Mouse (Mus musculus) frontal cortex, postnatal 10 days (tissue): ENCODE results near the gene Galnt14.

Source experiments
- DNase-seq, 2 experiments: peaks; one replicate each; pipeline ENCODE4 v3.0.0; 2022; ENCODE audit warnings: low spot score in 2 of 2, mixed read lengths in 1 of 2

Gene Galnt14

GRCm38 (mm10) chr17:73668996-73669395 is 41.3 kb downstream of the Galnt14 start:
- DNase-seq: no peak

GRCm38 (mm10) chr17:73663237-73663636 is 47.0 kb downstream of the Galnt14 start:
- DNase-seq: no peak

GRCm38 (mm10) chr17:73658731-73659445 is 51.4 kb downstream of the Galnt14 start:
- DNase-seq: no peak

- DNase-seq: no peak
These were observed 53.9 kb downstream of the Galnt14 start for GRCm38 (mm10) chr17:73656373-73656772.

- DNase-seq: no peak
These were observed 56.0 kb downstream of the Galnt14 start for GRCm38 (mm10) chr17:73654261-73654660.

GRCm38 (mm10) chr17:73649371-73649770 is 60.9 kb downstream of the Galnt14 start:
- no peak for DNase-seq

GRCm38 (mm10) chr17:73641676-73642075 is 68.6 kb downstream of the Galnt14 start:
- DNase-seq: no peak

- DNase-seq: no peak
These were observed 70.2 kb downstream of the Galnt14 start for GRCm38 (mm10) chr17:73640117-73640480.

- no peak for DNase-seq
These were observed 70.7 kb downstream of the Galnt14 start for GRCm38 (mm10) chr17:73639401-73640116.

GRCm38 (mm10) chr17:73636988-73637387 is 73.3 kb downstream of the Galnt14 start:
- no peak for DNase-seq

- no peak for DNase-seq
These were observed 75.4 kb downstream of the Galnt14 start for GRCm38 (mm10) chr17:73634896-73635295.

GRCm38 (mm10) chr17:73633991-73634710 is 76.1 kb downstream of the Galnt14 start:
- DNase-seq: no peak

- DNase-seq: no peak
These were observed 81.9 kb downstream of the Galnt14 start for GRCm38 (mm10) chr17:73628263-73628914.

- no peak for DNase-seq
These were observed 83.3 kb downstream of the Galnt14 start for GRCm38 (mm10) chr17:73626912-73627311.

- DNase-seq: no peak
These were observed 90.2 kb downstream of the Galnt14 start for GRCm38 (mm10) chr17:73620049-73620448.

- no peak for DNase-seq
These were observed 107.4 kb downstream of the Galnt14 start for GRCm38 (mm10) chr17:73602552-73603478.

GRCm38 (mm10) chr17:73599923-73600322 is 110.3 kb downstream of the Galnt14 start:
- DNase-seq: no peak

GRCm38 (mm10) chr17:73592081-73592480 is 118.2 kb downstream of the Galnt14 start:
- DNase-seq: no peak

GRCm38 (mm10) chr17:73587573-73587972 is 122.7 kb downstream of the Galnt14 start:
- no peak for DNase-seq

- DNase-seq: no peak
These were observed 136.1 kb downstream of the Galnt14 start for GRCm38 (mm10) chr17:73574186-73574585.

- DNase-seq: no peak
These were observed 137.4 kb downstream of the Galnt14 start for GRCm38 (mm10) chr17:73572881-73573280.
